Mouse (Mus musculus): Measurements from ENCODE around the gene Kmo. TPM values are rescaled to one million over a fixed set of nuclear protein-coding genes. Genes with fewer than 3 reads are reported as not detected.

Kmo gene
- polyA plus RNA-seq (2014; fragmentation: Nextera tagmentation; extraction: Ambion mirVana), result 0.16 and 0.56 TPM in 2 replicates

GRCm38 (mm10) chr1:175619814-175620431 is at the start of gene Kmo:
Gene Kmo (plus strand): TSS chr1:175620381.
- Histone ChIP-seq H3K9me3 (ENCODE audit: control insufficient read depth, low read depth, low read length) (no peaks in the 10 kb centered on the region), H3K4me2 (replicated peaks; ENCODE audit: low read depth, low read length) (no peak within 1 kb of the TSS), H3K9ac (replicated peaks; ENCODE audit: low read depth, low read length) (no peak within 1 kb of the TSS), H3K27me3 (ENCODE audit: control insufficient read depth, insufficient read depth, low read length) (no peaks in the 10 kb centered on the region), H3K4me1 (ENCODE audit: control insufficient read depth, insufficient read depth, low read length) (peaks cover 8% of the 10 kb centered on the region; the same call in 1 of the 2 replicates), H3K27ac (ENCODE audit: low read length) (no peak within 1 kb of the TSS), H3K36me3 (ENCODE audit: control insufficient read depth, insufficient read depth, low read length) (peaks cover 37% of the 10 kb centered on the region), H3K4me3 (ENCODE audit: low read depth, low read length) (no peak within 1 kb of the TSS)
- ATAC-seq (ENCODE audit: insufficient number of reproducible peaks, insufficient read depth, low FRiP score, low read depth), result no peak
- WGBS, result 91% methylated on average over 13 of the region's 13 CpGs

DNA sequence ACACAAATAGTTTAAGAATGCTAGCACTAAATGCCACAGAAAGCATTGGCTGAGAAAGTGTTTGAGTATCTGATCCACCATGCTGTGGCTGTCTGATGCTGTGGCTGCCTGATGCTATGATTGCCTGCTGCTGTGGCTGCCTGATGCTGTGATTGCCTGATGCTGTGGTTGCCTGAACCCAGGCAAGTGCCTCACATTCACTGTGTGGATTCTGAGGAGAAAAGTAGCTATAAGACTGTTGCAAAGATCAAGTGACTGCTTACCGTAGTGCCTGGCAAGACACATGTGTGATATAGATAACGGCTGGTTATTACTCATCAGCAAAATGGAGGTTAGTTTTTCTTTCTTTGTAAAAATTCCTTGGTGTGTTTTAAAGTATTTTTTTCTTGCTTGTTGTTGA is 46.1 kb upstream of the Kmo start:
- Histone ChIP-seq H3K4me2 (replicated peaks; ENCODE audit: low read depth, low read length) (no peak overlapping the region), H3K4me3 (ENCODE audit: low read depth, low read length) (no peak overlapping the region), H3K9ac (replicated peaks; ENCODE audit: low read depth, low read length) (no peak overlapping the region), H3K4me1 (ENCODE audit: control insufficient read depth, insufficient read depth, low read length) (no peaks in the 10 kb centered on the region), H3K9me3 (ENCODE audit: control insufficient read depth, low read depth, low read length) (no peaks in the 10 kb centered on the region), H3K36me3 (ENCODE audit: control insufficient read depth, insufficient read depth, low read length) (no peaks in the 10 kb centered on the region), H3K27ac (ENCODE audit: low read length) (no peak overlapping the region), H3K27me3 (ENCODE audit: control insufficient read depth, insufficient read depth, low read length) (no peaks in the 10 kb centered on the region)
- WGBS, result 73% methylated on average over 2 of the region's 2 CpGs
- ATAC-seq (ENCODE audit: insufficient number of reproducible peaks, insufficient read depth, low FRiP score, low read depth), result no peak

DNA sequence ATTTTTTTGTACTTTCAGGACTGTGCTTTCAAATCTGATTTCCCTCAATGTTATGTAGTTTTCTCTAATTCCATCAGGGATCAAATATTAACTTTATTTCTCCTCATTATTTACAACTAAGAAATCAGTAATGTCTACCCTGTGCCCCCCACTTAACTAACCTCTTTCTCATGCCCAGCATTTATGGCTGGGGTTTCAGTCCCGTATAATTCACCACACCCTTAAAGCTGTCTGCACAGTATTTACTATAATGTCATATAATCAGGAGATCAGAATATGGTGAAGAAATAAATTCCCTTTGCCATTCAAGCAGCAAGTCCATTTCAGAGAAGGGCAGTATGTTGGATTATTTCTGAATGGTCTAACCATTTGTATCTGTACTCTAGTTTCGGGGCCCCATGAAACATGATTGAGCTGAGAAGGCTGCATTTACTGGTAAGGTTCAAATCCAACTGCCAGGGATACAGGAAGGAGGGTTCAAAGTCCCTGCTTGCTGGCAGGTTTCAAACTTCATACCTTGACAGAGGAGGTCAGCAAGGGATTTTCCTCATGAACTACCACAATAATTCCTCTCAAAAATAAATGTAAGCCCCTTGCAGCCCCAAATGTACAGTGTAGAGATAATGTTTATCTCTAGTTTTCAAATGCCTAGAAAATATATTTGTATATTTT is 41.6 kb upstream of the Kmo start:
- WGBS, result 81% methylated on average over 2 of the region's 2 CpGs
- Histone ChIP-seq H3K4me3 (ENCODE audit: low read depth, low read length) (no peak overlapping the region), H3K9me3 (ENCODE audit: control insufficient read depth, low read depth, low read length) (no peaks in the 10 kb centered on the region), H3K4me2 (replicated peaks; ENCODE audit: low read depth, low read length) (no peak overlapping the region), H3K36me3 (ENCODE audit: control insufficient read depth, insufficient read depth, low read length) (no peaks in the 10 kb centered on the region), H3K9ac (replicated peaks; ENCODE audit: low read depth, low read length) (no peak overlapping the region), H3K27ac (ENCODE audit: low read length) (no peak overlapping the region), H3K27me3 (ENCODE audit: control insufficient read depth, insufficient read depth, low read length) (no peaks in the 10 kb centered on the region), H3K4me1 (ENCODE audit: control insufficient read depth, insufficient read depth, low read length) (no peaks in the 10 kb centered on the region)
- ATAC-seq (ENCODE audit: insufficient number of reproducible peaks, insufficient read depth, low FRiP score, low read depth), result no peak

GRCm38 (mm10) chr1:175579598-175580235 is 40.5 kb upstream of the Kmo start:
- ATAC-seq (ENCODE audit: insufficient number of reproducible peaks, insufficient read depth, low FRiP score, low read depth), result no peak
- H3K27me3 ChIP-seq (ENCODE audit: control insufficient read depth, insufficient read depth, low read length), result no peaks in the 10 kb centered on the region
- H3K9ac ChIP-seq (replicated peaks; ENCODE audit: low read depth, low read length), result no peak overlapping the region
- no peaks in the 10 kb centered on the region for H3K4me1 ChIP-seq (ENCODE audit: control insufficient read depth, insufficient read depth, low read length)
- 78% methylated on average over 9 of the region's 9 CpGs for WGBS
- H3K9me3 ChIP-seq (ENCODE audit: control insufficient read depth, low read depth, low read length), result no peaks in the 10 kb centered on the region
- no peak overlapping the region for H3K4me3 ChIP-seq (ENCODE audit: low read depth, low read length)
- no peak overlapping the region for H3K27ac ChIP-seq (ENCODE audit: low read length)
- no peaks in the 10 kb centered on the region for H3K36me3 ChIP-seq (ENCODE audit: control insufficient read depth, insufficient read depth, low read length)
- no peak overlapping the region for H3K4me2 ChIP-seq (replicated peaks; ENCODE audit: low read depth, low read length)

- Histone ChIP-seq H3K9ac (replicated peaks; ENCODE audit: low read depth, low read length) (no peak overlapping the region), H3K4me3 (ENCODE audit: low read depth, low read length) (no peak overlapping the region), H3K27ac (ENCODE audit: low read length) (no peak overlapping the region), H3K36me3 (ENCODE audit: control insufficient read depth, insufficient read depth, low read length) (no peaks in the 10 kb centered on the region), H3K9me3 (ENCODE audit: control insufficient read depth, low read depth, low read length) (no peaks in the 10 kb centered on the region), H3K27me3 (ENCODE audit: control insufficient read depth, insufficient read depth, low read length) (no peaks in the 10 kb centered on the region), H3K4me2 (replicated peaks; ENCODE audit: low read depth, low read length) (no peak overlapping the region), H3K4me1 (ENCODE audit: control insufficient read depth, insufficient read depth, low read length) (no peaks in the 10 kb centered on the region)
- ATAC-seq (ENCODE audit: insufficient number of reproducible peaks, insufficient read depth, low FRiP score, low read depth), result no peak
- WGBS, result 90% methylated on average over 7 of the region's 7 CpGs
These were observed 39.8 kb upstream of the Kmo start for GRCm38 (mm10) chr1:175580346-175580745.

- WGBS, result 78% methylated on average over 4 of the region's 4 CpGs
- Histone ChIP-seq H3K4me2 (replicated peaks; ENCODE audit: low read depth, low read length) (no peak overlapping the region), H3K9me3 (ENCODE audit: control insufficient read depth, low read depth, low read length) (no peaks in the 10 kb centered on the region), H3K27ac (ENCODE audit: low read length) (no peak overlapping the region), H3K4me1 (ENCODE audit: control insufficient read depth, insufficient read depth, low read length) (no peaks in the 10 kb centered on the region), H3K9ac (replicated peaks; ENCODE audit: low read depth, low read length) (no peak overlapping the region), H3K36me3 (ENCODE audit: control insufficient read depth, insufficient read depth, low read length) (no peaks in the 10 kb centered on the region), H3K27me3 (ENCODE audit: control insufficient read depth, insufficient read depth, low read length) (no peaks in the 10 kb centered on the region), H3K4me3 (ENCODE audit: low read depth, low read length) (no peak overlapping the region)
- ATAC-seq (ENCODE audit: insufficient number of reproducible peaks, insufficient read depth, low FRiP score, low read depth), result no peak
These were observed 37.4 kb upstream of the Kmo start for GRCm38 (mm10) chr1:175582799-175583198.

DNA sequence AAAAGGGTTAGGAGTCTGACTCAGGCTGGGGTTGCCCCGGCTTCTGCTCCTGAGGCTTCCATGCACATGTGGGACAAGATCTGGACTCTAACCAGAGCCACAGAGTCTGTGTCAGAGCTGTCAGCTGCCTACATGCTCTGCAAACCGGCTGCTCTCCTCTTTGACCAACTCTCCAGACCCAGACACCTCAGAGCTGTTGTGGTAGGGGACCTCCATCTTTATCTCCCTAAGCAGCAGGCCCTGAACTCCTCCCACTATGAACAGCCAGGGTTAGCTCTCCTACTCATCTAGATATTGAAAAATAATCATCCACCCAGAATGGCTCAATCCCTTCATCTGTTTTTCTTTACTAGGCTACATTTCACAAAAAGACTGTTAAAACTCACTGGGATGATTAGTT is 34.9 kb upstream of the Kmo start:
- whole genome bisulfite sequencing, result 56% methylated on average over 2 of the region's 2 CpGs
- H3K4me1 ChIP-seq (ENCODE audit: control insufficient read depth, insufficient read depth, low read length), result no peaks in the 10 kb centered on the region
- no peak for ATAC-seq (ENCODE audit: insufficient number of reproducible peaks, insufficient read depth, low FRiP score, low read depth)

DNA sequence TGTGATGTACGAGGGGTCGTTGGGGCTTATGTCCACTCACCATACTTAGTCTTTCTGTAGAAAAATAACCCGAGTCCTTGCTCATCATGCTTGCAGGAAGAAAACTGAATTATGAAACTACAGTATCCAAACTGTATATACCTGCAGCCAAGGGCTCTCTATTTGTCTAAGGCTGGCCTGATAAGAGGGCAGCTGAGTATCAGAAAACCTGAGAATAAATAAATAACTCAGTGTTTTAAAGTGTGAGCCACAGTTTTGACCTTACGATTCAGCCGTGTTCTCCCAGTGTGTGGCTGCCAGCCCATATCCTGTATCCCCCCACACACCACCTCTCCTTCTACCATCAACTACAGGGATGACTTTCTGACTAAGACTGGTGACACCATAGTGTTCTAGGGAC is 33.5 kb upstream of the Kmo start:
- peak; percentile 30; the same call in 1 of the 2 replicates for ATAC-seq (ENCODE audit: insufficient number of reproducible peaks, insufficient read depth, low FRiP score, low read depth)
- Histone ChIP-seq H3K9ac (replicated peaks; ENCODE audit: low read depth, low read length) (no peak overlapping the region), H3K4me2 (replicated peaks; ENCODE audit: low read depth, low read length) (no peak overlapping the region), H3K27ac (ENCODE audit: low read length) (no peak overlapping the region), H3K4me3 (ENCODE audit: low read depth, low read length) (no peak overlapping the region), H3K36me3 (ENCODE audit: control insufficient read depth, insufficient read depth, low read length) (no peaks in the 10 kb centered on the region), H3K4me1 (ENCODE audit: control insufficient read depth, insufficient read depth, low read length) (no peaks in the 10 kb centered on the region), H3K27me3 (ENCODE audit: control insufficient read depth, insufficient read depth, low read length) (no peaks in the 10 kb centered on the region), H3K9me3 (ENCODE audit: control insufficient read depth, low read depth, low read length) (no peaks in the 10 kb centered on the region)
- WGBS, result 73% methylated on average over 5 of the region's 5 CpGs

More for the DNA sequence above, 34.9 kb upstream of the Kmo start:
- Histone ChIP-seq H3K27ac (ENCODE audit: low read length) (no peak overlapping the region), H3K9me3 (ENCODE audit: control insufficient read depth, low read depth, low read length) (no peaks in the 10 kb centered on the region), H3K4me3 (ENCODE audit: low read depth, low read length) (no peak overlapping the region), H3K27me3 (ENCODE audit: control insufficient read depth, insufficient read depth, low read length) (no peaks in the 10 kb centered on the region), H3K4me2 (replicated peaks; ENCODE audit: low read depth, low read length) (no peak overlapping the region), H3K9ac (replicated peaks; ENCODE audit: low read depth, low read length) (no peak overlapping the region), H3K36me3 (ENCODE audit: control insufficient read depth, insufficient read depth, low read length) (no peaks in the 10 kb centered on the region)
